Mouse (Mus musculus) embryonic facial prominence, embryonic 10.5 days (tissue): Measurements from ENCODE around the gene Kcnk1. TPM values are rescaled to one million over a fixed set of nuclear protein-coding genes. Genes with fewer than 3 reads are reported as not detected.

Experiments used
- DNase-seq: peaks from one replicate; pipeline ENCODE4 v3.0.0-alpha.2; 2017; ENCODE audit warnings: low spot score
- H3K27ac ChIP-seq: fragments of 300-500 bp; sonication (generic); replicated peaks from 2 replicates; pipeline ENCODE4 v1.5.1; 2016; ENCODE audit warnings: mild to moderate bottlenecking
- H3K27me3 ChIP-seq: fragments of 300-500 bp; sonication (generic); replicated peaks from 2 replicates; pipeline ENCODE4 v1.6.1; 2016; ENCODE audit warnings: low read depth, mild to moderate bottlenecking; ENCODE audit not compliant: poor library complexity, severe bottlenecking
- H3K36me3 ChIP-seq: fragments of 300-500 bp; sonication (generic); replicated peaks from 2 replicates; pipeline ENCODE4 v1.6.1; 2016; ENCODE audit warnings: mild to moderate bottlenecking, moderate library complexity
- H3K4me1 ChIP-seq: fragments of 300-500 bp; sonication (generic); 2 replicates; pipeline ENCODE4 v1.6.1; 2016
- H3K4me3 ChIP-seq: fragments of 300-500 bp; sonication (generic); 2 replicates; pipeline ENCODE4 v1.5.1; 2016; ENCODE audit warnings: mild to moderate bottlenecking, moderate library complexity
- H3K9me3 ChIP-seq: fragments of 300-500 bp; sonication (generic); 2 replicates; pipeline ENCODE4 v1.6.1; 2016; ENCODE audit warnings: mild to moderate bottlenecking
- WGBS: fragments of 180-500 bp; shearing (Covaris S2); methylation state at CpG from one replicate; pipeline ENCODE4 v1.1.7; 2016; 5-methylcytosine and 5-hydroxymethylcytosine counted together
- polyA plus RNA-seq: library from polyadenylated mRNA; unstranded; fragments of >200 nt; fragmentation: Nextera tagmentation; extraction: Ambion mirVana; gene quantifications from 2 replicates; pipeline ENCODE4 v1.2.1, GENCODE M21; 2016

The Kcnk1 gene
- polyA plus RNA-seq, 1 experiment from 2014 or later, result 17.9 TPM

DNA sequence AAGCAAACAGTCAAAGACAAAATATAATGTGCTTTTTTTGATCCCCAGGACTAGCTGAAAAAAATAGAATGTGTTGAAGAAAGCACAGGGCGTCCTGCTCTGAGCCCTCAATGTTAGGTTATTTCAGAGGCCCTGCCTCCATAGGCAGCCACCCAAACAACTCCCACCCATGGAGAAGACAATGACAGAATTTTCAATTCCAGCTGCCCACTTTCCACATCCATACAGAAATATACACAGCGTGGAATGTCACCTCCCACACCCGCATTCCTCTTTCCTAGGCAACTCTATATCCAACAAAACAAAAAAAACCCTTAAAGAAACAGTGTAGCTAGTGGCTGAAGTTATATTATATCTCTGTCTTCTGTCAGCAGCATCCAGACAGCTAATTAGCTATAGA is 23.6 kb upstream of the Kcnk1 start:
- 81% methylated on average over 3 of the region's 3 CpGs for WGBS
- Histone ChIP-seq H3K4me1 (no peaks in the 10 kb centered on the region), H3K36me3 (no peaks in the 10 kb centered on the region)

DNA sequence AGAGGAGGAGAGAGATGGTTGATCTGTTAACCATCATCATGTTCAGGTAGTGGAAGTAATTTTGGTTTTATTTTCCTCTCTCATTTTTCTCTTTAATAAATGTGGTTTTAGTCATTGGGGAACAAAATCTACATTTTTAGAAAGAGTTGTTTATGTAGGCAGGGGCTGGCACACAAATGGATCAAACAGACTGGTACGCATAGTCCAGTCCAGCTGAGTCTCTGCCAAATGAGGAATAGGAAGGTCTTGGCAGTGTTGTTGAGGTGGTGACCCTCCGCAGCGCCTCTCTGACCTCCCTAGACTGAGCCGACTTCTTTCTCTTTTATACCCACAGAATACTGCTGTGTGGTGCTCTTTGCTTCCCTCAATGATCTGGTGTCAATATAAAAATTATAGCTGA is 19.0 kb upstream of the Kcnk1 start:
- no peak overlapping the region for H3K27ac ChIP-seq
- no peaks in the 10 kb centered on the region for H3K27me3 ChIP-seq
- H3K9me3 ChIP-seq, result 0 out of 2 replicates have a peak, but pooled peaks cover 3% of the 10 kb centered on the region
- H3K4me1 ChIP-seq, result no peaks in the 10 kb centered on the region
- no peak overlapping the region for H3K4me3 ChIP-seq
- no peaks in the 10 kb centered on the region for H3K36me3 ChIP-seq
- DNase-seq, result no peak
- 87% methylated on average over 4 of the region's 4 CpGs for WGBS

More for the DNA sequence above, 23.6 kb upstream of the Kcnk1 start:
- Histone ChIP-seq H3K27me3 (no peaks in the 10 kb centered on the region), H3K9me3 (no peaks in the 10 kb centered on the region), H3K27ac (no peak overlapping the region), H3K4me3 (no peak overlapping the region)
- DNase-seq, result no peak

DNA sequence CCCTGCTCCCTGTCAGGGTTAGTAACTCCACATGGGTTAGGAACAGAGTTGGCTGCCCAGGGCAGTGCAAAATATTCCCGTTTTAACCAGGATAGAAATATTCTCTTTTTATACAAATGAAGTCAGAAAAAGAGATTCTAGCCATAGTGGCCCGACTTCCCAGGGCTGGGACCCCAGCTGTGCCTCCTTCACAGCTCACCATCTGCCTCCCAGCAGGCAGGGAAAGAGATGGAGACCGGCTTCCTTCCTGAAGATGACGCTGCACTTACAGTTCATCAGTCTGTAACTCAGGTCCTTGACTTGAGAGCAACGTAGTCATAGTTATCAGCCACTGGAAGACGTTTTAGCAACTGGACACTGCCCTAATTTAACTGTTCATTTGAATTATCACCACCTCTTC is 14.1 kb upstream of the Kcnk1 start:
- whole genome bisulfite sequencing, result 49% methylated on average over 6 of the region's 6 CpGs
- no peak for DNase-seq
- Histone ChIP-seq H3K36me3 (no peaks in the 10 kb centered on the region), H3K9me3 (0 out of 2 replicates have a peak, but pooled peaks cover 3% of the 10 kb centered on the region), H3K27me3 (no peaks in the 10 kb centered on the region), H3K4me1 (no peaks in the 10 kb centered on the region), H3K4me3 (no peak overlapping the region), H3K27ac (no peak overlapping the region)

DNA sequence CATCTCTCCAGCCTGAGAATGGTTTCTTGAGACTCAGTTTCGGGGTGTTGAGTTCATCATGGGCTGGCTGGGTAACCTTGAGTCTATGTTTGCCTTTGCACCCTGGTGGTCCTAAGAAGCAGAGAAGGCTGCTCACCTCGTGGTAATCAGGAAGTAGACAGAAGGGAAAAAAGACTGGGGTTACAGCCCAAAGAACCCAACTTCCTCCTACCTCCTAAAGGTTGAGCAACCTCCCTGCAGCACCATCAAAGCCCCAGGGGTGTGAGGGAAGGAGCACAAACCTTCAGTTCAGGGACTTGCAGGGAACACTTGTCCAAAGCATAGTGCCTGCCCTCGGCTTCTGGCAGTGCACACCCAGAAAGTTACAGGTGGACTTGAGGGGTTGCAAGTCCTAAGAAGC is 11.5 kb upstream of the Kcnk1 start:
- H3K4me3 ChIP-seq, result no peak overlapping the region
- 0 out of 2 replicates have a peak, but pooled peaks cover 3% of the 10 kb centered on the region for H3K27me3 ChIP-seq
- 0 out of 2 replicates have a peak, but pooled peaks cover 2% of the 10 kb centered on the region for H3K9me3 ChIP-seq
- DNase-seq, result no peak
- H3K4me1 ChIP-seq, result peaks cover 10% of the 10 kb centered on the region
- H3K36me3 ChIP-seq, result no peaks in the 10 kb centered on the region
- 82% methylated on average over 3 of the region's 3 CpGs for WGBS
- no peak overlapping the region for H3K27ac ChIP-seq

DNA sequence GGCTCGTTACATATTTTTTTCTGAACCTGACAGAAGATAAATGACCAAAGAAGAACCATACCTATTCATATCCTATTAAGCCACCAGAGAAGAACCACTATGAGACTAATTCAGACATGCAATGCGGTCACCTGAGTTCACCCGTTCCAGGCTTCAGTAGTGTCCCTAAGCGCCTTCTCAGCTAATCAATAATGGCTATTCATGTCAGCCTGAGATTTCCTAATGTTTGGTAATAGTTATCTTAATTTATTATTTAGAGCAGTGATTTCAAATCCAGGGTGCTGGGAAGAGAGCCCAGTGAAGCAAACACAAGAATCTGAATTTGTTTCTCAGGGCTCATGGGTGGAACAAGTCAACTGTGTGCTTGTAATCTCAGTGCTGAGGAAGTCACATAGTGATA is 10.8 kb upstream of the Kcnk1 start:
- Histone ChIP-seq H3K4me1 (peaks cover 10% of the 10 kb centered on the region), H3K36me3 (no peaks in the 10 kb centered on the region), H3K27me3 (0 out of 2 replicates have a peak, but pooled peaks cover 4% of the 10 kb centered on the region), H3K4me3 (no peak overlapping the region), H3K27ac (no peak overlapping the region), H3K9me3 (no peaks in the 10 kb centered on the region)
- WGBS, result 93% methylated on average over 4 of the region's 4 CpGs
- DNase-seq, result no peak

DNA sequence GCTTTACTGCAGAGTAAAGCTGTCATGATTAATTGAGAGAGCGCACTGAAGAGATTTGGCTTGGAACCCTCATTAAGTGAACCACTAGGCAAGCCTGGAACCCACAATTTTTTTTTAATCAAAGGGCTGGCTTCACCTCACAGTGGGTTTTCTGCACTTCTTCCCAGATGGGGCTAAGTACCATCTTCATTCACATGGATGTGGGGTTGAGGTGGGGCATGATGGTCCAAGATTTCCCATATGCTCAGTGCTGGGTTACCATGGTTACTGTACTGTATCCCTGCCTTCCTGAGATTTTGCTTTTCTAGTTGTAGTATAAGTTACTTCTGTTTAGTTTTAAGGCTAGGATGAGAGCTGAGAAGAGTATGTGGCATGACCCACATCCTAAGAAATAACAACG is 9.6 kb upstream of the Kcnk1 start:
- Histone ChIP-seq H3K9me3 (no peaks in the 10 kb centered on the region), H3K4me1 (peaks cover 10% of the 10 kb centered on the region), H3K36me3 (no peaks in the 10 kb centered on the region), H3K4me3 (no peak overlapping the region), H3K27ac (no peak overlapping the region), H3K27me3 (0 out of 2 replicates have a peak, but pooled peaks cover 13% of the 10 kb centered on the region)
- DNase-seq, result no peak
- WGBS, result 93% methylated on average over 2 of the region's 2 CpGs

DNA sequence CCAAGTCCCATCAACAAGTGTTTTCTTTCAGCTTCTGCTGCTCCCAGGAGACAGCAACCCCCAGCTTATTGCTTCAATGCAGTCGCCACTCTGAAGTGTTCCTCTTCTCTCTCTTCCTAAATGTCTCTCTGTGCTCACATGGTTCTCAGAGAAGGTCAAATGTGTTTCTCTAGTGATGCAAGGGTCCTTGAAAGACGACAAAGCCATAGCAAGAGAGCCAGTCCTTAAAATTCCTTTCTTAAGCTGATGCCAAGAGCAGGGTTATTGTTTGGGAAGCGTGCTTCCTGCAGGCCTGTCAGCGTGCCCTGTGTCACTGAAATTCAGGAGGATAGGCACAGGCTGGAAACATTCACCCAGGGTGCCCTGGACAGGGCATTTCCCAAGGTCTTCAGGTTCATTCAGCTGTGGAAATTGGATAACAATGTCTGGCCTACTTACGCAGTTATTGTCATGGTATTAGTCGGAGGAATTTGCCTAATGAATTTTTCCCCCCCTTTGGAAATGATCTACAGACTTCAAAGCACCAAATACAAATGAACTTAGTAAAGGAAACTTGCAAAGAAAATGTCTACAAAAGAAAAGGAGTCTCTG is 7.9 kb upstream of the Kcnk1 start:
- 52% methylated on average over 6 of the region's 6 CpGs for WGBS
- DNase-seq, result no peak
- no peak overlapping the region for H3K27ac ChIP-seq
- H3K27me3 ChIP-seq, result peaks cover 22% of the 10 kb centered on the region; the same call in 1 of the 2 replicates
- peaks cover 10% of the 10 kb centered on the region for H3K4me1 ChIP-seq
- no peaks in the 10 kb centered on the region for H3K9me3 ChIP-seq
- H3K36me3 ChIP-seq, result no peaks in the 10 kb centered on the region
- no peak overlapping the region for H3K4me3 ChIP-seq

DNA sequence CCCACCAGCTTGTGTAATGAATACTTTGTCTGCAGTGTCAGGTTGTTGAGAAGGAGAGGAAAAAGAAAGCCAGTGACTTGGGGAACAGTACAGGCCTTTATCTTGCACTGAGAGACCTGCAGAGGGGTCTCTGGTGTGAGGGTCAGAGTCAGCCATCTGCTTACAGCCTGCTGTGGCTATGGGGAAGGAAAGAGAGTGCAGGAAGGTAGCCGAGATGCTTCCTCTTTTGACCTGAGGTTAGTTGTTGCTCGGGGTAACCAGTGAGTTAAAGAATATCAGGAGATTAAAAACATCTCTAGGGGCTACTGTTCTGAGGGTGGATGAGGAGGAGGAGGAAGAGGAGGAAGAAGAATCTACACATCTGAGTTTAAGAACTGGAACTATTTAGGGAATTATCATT is 7.0 kb upstream of the Kcnk1 start:
- Histone ChIP-seq H3K27ac (no peak overlapping the region), H3K36me3 (no peaks in the 10 kb centered on the region), H3K9me3 (no peaks in the 10 kb centered on the region), H3K27me3 (peaks cover 31% of the 10 kb centered on the region), H3K4me3 (no peak overlapping the region), H3K4me1 (peaks cover 12% of the 10 kb centered on the region)
- DNase-seq, result no peak
- WGBS, result 46% methylated on average over 2 of the region's 2 CpGs

DNA sequence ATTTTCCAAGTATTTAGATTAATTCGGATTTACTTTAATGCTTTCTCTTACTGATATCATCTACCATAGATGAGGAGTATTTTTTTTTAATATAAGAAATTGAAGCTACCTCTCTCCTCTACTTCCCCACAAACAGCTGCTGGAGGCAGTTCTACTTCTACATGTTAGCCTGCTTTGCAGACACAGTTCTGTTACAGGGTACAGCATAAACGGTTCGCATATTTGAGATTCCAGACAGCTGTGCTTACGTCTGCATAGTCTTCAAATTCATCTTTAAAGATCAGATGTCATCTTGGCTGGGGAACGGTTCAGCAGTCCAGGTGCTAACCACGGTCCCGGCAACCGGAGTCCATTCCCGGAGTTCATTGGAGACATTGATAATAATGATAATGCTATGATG is 1.3 kb upstream of the Kcnk1 start:
- WGBS, result 70% methylated on average over 9 of the region's 9 CpGs
- H3K9me3 ChIP-seq, result no peaks in the 10 kb centered on the region
- H3K36me3 ChIP-seq, result no peaks in the 10 kb centered on the region
- H3K27me3 ChIP-seq, result peaks cover 83% of the 10 kb centered on the region
- H3K27ac ChIP-seq, result no peak overlapping the region
- no peak overlapping the region for H3K4me3 ChIP-seq
- peaks cover 42% of the 10 kb centered on the region for H3K4me1 ChIP-seq
- DNase-seq, result no peak

DNA sequence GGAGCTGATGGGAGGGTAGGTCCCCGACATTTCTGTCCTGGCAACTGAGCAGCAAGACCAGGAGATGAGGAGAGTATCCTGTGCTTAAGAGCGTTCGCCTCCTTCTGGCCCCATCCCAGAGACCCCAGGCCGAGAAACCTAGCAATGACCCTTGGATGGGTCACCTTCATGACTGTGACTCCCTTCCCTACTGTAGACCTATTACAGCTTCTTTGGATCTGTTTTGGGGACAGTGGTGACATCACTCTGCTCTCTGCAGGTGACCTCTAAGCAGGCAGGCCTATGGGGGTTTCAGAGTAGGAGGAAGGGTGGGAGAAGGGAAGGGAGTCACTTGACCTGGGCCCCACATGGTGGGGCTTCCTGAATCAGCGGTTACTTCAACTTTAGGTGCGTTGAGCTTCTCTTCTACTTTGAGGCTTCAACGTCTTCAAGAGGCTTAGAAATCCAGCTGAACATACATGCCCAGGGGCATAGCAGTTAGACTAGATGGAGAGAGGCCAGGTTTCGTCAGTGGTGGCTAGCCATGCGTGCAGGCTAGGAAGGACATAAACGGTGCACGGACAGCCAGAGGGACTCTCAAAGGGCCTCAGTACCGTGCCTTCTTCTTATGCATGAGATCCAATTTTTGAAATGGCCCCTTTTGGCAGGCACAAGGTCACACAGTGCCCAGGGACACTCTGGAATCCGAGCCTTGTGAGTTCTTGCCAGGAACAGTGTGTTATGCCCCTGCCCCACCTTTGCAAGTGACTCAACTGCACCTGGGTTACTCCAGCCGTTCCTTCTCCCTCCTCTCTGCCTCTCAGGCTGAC is 1.3 kb downstream of the Kcnk1 start:
- H3K27me3 ChIP-seq, result peaks cover 80% of the 10 kb centered on the region
- H3K4me1 ChIP-seq, result peaks cover 42% of the 10 kb centered on the region

DNA sequence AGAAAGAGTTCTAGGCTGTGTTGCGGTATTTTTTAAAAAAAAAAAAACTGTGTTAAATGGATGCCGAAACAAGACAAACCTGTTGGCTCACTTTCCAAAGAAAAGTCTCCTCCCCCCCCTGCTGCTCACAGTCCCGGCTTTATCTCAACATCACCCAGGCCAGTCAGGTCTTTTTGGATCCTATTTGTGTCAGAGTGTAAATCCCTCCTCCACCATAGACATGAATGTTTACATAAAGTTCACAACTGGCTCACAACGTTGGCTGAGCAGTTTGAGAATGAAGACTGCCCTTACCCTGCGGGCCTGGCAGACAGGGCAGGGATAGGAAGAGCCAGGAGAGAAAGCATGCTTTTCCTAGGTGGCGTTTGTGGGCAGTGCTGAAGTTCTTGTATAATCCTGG is 2.0 kb downstream of the Kcnk1 start:
- Histone ChIP-seq H3K27ac (no peak overlapping the region), H3K4me3 (peak overlapping the region; percentile 66), H3K4me1 (peaks cover 42% of the 10 kb centered on the region), H3K36me3 (peaks cover 5% of the 10 kb centered on the region; the same call in 1 of the 2 replicates), H3K27me3 (peaks cover 73% of the 10 kb centered on the region), H3K9me3 (no peaks in the 10 kb centered on the region)
- peak; percentile 10 for DNase-seq
- 25% methylated on average over 6 of the region's 6 CpGs for WGBS

More for the DNA sequence above, 1.3 kb downstream of the Kcnk1 start:
- peak overlapping the region; percentile 84 for H3K27ac ChIP-seq
- 8% methylated on average over 14 of the region's 14 CpGs for WGBS
- H3K9me3 ChIP-seq, result no peaks in the 10 kb centered on the region
- H3K36me3 ChIP-seq, result peaks cover 3% of the 10 kb centered on the region; the same call in 1 of the 2 replicates
- H3K4me3 ChIP-seq, result peak overlapping the region; percentile 66
- peak; percentile 17 for DNase-seq

DNA sequence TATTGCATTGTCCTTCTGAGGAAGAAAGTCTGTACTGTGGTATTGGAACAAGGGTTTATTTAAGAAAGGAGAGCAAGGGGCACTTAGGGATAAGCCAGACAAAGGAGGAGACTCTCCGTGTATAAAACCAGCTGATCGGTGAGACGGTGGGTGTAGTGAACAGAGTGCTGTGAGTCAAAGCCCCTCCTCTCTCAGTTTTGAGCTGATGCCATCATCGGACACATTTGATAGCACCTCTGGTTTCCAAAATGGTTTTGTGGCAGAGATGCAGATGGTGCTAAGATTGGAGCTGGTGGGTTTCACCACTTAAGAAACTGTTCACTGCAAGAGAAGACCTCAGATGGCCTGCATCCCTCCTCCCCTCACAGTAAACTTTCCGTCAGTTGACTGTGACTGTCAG is 2.6 kb downstream of the Kcnk1 start:
- 66% methylated on average over 5 of the region's 5 CpGs for WGBS
- H3K27me3 ChIP-seq, result peaks cover 67% of the 10 kb centered on the region
- H3K27ac ChIP-seq, result no peak overlapping the region

More for the DNA sequence above, 2.6 kb downstream of the Kcnk1 start:
- Histone ChIP-seq H3K36me3 (peaks cover 8% of the 10 kb centered on the region; the same call in 1 of the 2 replicates), H3K9me3 (no peaks in the 10 kb centered on the region), H3K4me3 (peak overlapping the region; percentile 66), H3K4me1 (peaks cover 42% of the 10 kb centered on the region)
- DNase-seq, result no peak
